Mouse (Mus musculus) midbrain, postnatal 0 days (tissue): ENCODE data around the gene Ddhd1. TPM values are rescaled to one million over a fixed set of nuclear protein-coding genes. Genes with fewer than 3 reads are reported as not detected.

Experiments used
- ATAC-seq: fragments of 200-750 bp; cut with Nextera tagmentation; 2 replicates; pipeline ENCODE4 v1.8.0; 2017; ENCODE audit warnings: moderate number of reproducible peaks, mild to moderate bottlenecking, moderate TSS enrichment, moderate library complexity; ENCODE audit not compliant: low FRiP score
- DNase-seq: peaks from one replicate; pipeline ENCODE4 v3.0.0-alpha.2; 2015; ENCODE audit warnings: low spot score
- H3K27ac ChIP-seq: fragments of 300-500 bp; sonication (generic); 2 replicates; pipeline ENCODE4 v1.5.1; 2014; ENCODE audit warnings: low read depth, mild to moderate bottlenecking, low read length, mixed read lengths
- H3K27me3 ChIP-seq: fragments of 300-500 bp; sonication (generic); 2 replicates; pipeline ENCODE4 v1.6.1; 2014; ENCODE audit warnings: low read length, control low read depth, mixed read lengths; ENCODE audit not compliant: insufficient read depth
- H3K36me3 ChIP-seq: fragments of 300-500 bp; sonication (generic); 2 replicates; pipeline ENCODE4 v1.6.1; 2014; ENCODE audit warnings: low read length, control low read depth, mixed read lengths; ENCODE audit not compliant: insufficient read depth
- H3K4me1 ChIP-seq: fragments of 300-500 bp; sonication (generic); 2 replicates; pipeline ENCODE4 v1.6.1; 2014; ENCODE audit warnings: mild to moderate bottlenecking, control low read depth, antibody characterized with exemption, low read length, mixed read lengths; ENCODE audit not compliant: insufficient read depth
- H3K4me2 ChIP-seq: fragments of 300-500 bp; sonication (generic); 2 replicates; pipeline ENCODE4 v1.6.1; 2014; ENCODE audit warnings: low read depth, mild to moderate bottlenecking, low read length, mixed read lengths; ENCODE audit not compliant: poor library complexity, severe bottlenecking
- H3K4me3 ChIP-seq: fragments of 300-500 bp; sonication (generic); 2 replicates; pipeline ENCODE4 v1.5.1; 2014; ENCODE audit warnings: low read depth, mild to moderate bottlenecking, low read length, moderate library complexity
- H3K9ac ChIP-seq: fragments of 300-500 bp; sonication (generic); replicated peaks from 2 replicates; pipeline ENCODE4 v1.6.1; 2014; ENCODE audit warnings: mild to moderate bottlenecking, low read length, moderate library complexity, mixed read lengths; ENCODE audit not compliant: poor library complexity, severe bottlenecking
- H3K9me3 ChIP-seq: fragments of 300-500 bp; sonication (generic); 2 replicates; pipeline ENCODE4 v1.6.1; 2016; ENCODE audit warnings: low read length, control low read depth
- CTCF ChIP-seq: IDR thresholded peaks from 2 replicates; pipeline ENCODE4 v1.5.1; 2016; ENCODE audit warnings: antibody characterized with exemption, mild to moderate bottlenecking
- WGBS: fragments of 180-500 bp; shearing (Covaris S2); extraction: QIAGEN DNeasy Blood & Tissue Kit; methylation state at CpG from one replicate; pipeline ENCODE4 v1.1.7; 2014; 5-methylcytosine and 5-hydroxymethylcytosine counted together
- polyA plus RNA-seq: library from polyadenylated mRNA; unstranded; fragments of >200 nt; fragmentation: Nextera tagmentation; extraction: Ambion mirVana; gene quantifications from 2 replicates; pipeline ENCODE4 v1.2.1, GENCODE M21; 2015
- total RNA-seq: library from RNA; depleted of rRNA; stranded (reverse); fragments of >200 nt; gene quantifications from 2 replicates; pipeline ENCODE4 v1.2.3, GENCODE M21; 2014

Ddhd1 gene
- total and polyA plus RNA-seq, 2 experiments from 2014 or later = 14.9 to 61.3 TPM

DNA sequence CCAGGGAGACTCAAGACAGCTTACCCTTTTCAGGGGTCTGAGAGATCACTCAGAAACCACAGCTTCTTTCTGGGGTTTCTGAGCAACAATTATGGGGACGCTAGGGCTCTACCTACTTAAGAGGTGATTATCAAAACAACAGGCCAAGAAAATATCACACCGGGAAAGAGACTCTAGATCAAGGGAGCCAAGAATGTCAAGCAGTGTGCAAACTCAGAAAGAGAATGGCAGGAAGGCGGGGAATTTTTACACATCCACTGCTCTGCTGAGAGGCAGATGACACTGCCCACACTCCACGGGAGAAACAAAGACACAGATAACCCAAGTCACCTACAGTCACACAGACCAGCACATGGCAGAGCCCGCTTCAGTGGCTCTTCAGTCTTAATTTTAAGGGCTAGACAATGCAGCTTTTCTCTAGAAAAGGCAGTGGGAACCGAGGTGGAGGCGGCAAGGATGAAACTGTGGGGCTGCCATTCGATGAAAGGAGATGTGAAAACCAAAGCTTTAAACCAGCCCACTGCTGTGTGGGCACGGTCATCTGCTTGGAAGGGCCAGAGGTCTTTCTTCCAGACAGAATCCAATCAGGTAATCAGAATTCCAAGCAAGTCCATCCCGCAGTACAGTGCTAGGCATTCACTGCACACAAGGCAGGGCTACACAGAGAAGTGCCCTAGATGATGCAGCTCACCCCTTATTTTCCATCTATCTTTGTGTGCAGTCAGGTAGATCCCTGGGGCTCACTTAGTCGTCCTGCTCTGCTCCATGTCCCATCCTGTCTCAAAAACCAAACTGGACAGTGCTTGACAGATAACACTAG lies 8.7 kb downstream of the Ddhd1 start:
- peak; percentile 34 for DNase-seq
- Histone ChIP-seq H3K27ac (peak overlapping the region; percentile 43; the same call in 1 of the 2 replicates), H3K9ac (no peak overlapping the region; the same call in 1 of the 2 replicates), H3K9me3 (no peaks in the 10 kb centered on the region), H3K27me3 (no peaks in the 10 kb centered on the region), H3K4me2 (no peak overlapping the region), H3K36me3 (no peaks in the 10 kb centered on the region), H3K4me3 (no peak overlapping the region), H3K4me1 (peaks cover under 1% of the 10 kb centered on the region; the same call in 1 of the 2 replicates)
- ATAC-seq = 0 out of 2 replicates have a peak, but pooled peaks have one; percentile 33
- TF ChIP-seq CTCF = no peak
- 36% methylated on average over 11 of the region's 11 CpGs for WGBS

- H3K27me3 ChIP-seq = no peaks in the 10 kb centered on the region
- H3K4me2 ChIP-seq = no peak overlapping the region
- H3K27ac ChIP-seq = 0 out of 2 replicates have a peak overlapping the region, but pooled peaks have one; percentile 12
- no peak overlapping the region for H3K9ac ChIP-seq
- H3K4me3 ChIP-seq = no peak overlapping the region
- ATAC-seq = no peak
- no peaks in the 10 kb centered on the region for H3K36me3 ChIP-seq
- DNase-seq = no peak
- WGBS = 87% methylated on average over 3 of the region's 3 CpGs
- no peak for TF ChIP-seq CTCF
- peaks cover 6% of the 10 kb centered on the region; the same call in 1 of the 2 replicates for H3K4me1 ChIP-seq
- no peaks in the 10 kb centered on the region for H3K9me3 ChIP-seq
Measured at GRCm38 (mm10) chr14:45648144-45648543, 9.8 kb downstream of the Ddhd1 start.

DNA sequence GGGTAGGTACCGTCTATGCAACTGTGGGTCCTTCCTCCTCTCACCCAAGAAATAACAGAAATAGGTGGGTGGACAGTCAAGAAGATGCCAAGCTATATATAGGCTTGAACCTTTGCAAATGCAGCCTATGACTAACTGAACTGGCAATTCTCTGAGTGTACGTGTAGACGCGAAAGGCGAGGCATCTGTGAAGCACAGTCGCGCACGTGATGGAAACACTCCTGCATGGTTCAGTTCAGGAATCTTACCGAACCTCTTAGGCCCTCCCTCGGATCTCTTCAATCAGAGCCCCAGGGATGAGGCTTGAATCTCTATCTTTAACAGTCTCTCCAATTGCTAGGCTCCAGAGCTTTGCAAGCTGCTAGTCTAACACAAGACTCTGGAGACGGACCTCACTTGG lies 10.3 kb downstream of the Ddhd1 start:
- no peak overlapping the region for H3K4me3 ChIP-seq
- peaks cover 7% of the 10 kb centered on the region; the same call in 1 of the 2 replicates for H3K4me1 ChIP-seq
- no peaks in the 10 kb centered on the region for H3K36me3 ChIP-seq
- no peak overlapping the region for H3K27ac ChIP-seq
- H3K9ac ChIP-seq = no peak overlapping the region
- H3K9me3 ChIP-seq = no peaks in the 10 kb centered on the region
- no peak overlapping the region for H3K4me2 ChIP-seq
- TF ChIP-seq CTCF = no peak
- DNase-seq (no peak), ATAC-seq (no peak)
- WGBS = 94% methylated on average over 11 of the region's 11 CpGs
- no peaks in the 10 kb centered on the region for H3K27me3 ChIP-seq

GRCm38 (mm10) chr14:45647175-45647574 lies 10.8 kb downstream of the Ddhd1 start:
- no peak overlapping the region for H3K27ac ChIP-seq
- peaks cover 7% of the 10 kb centered on the region; the same call in 1 of the 2 replicates for H3K4me1 ChIP-seq
- 87% methylated on average over 7 of the region's 7 CpGs for WGBS
- H3K9me3 ChIP-seq = no peaks in the 10 kb centered on the region
- H3K4me3 ChIP-seq = no peak overlapping the region
- no peak overlapping the region for H3K9ac ChIP-seq
- no peak for ATAC-seq
- H3K4me2 ChIP-seq = no peak overlapping the region
- no peak for TF ChIP-seq CTCF
- no peaks in the 10 kb centered on the region for H3K27me3 ChIP-seq
- no peak for DNase-seq
- no peaks in the 10 kb centered on the region for H3K36me3 ChIP-seq

GRCm38 (mm10) chr14:45644786-45645185 lies 13.2 kb downstream of the Ddhd1 start:
- no peaks in the 10 kb centered on the region for H3K27me3 ChIP-seq
- ATAC-seq (no peak), DNase-seq (no peak)
- no peaks in the 10 kb centered on the region for H3K36me3 ChIP-seq
- peaks cover 7% of the 10 kb centered on the region; the same call in 1 of the 2 replicates for H3K4me1 ChIP-seq
- no peaks in the 10 kb centered on the region for H3K9me3 ChIP-seq
- peak overlapping the region; percentile 67 for H3K27ac ChIP-seq
- TF ChIP-seq CTCF = no peak
- WGBS = 67% methylated on average over 1 of the region's 1 CpGs
- no peak overlapping the region for H3K4me3 ChIP-seq
- H3K4me2 ChIP-seq = no peak overlapping the region
- no peak overlapping the region for H3K9ac ChIP-seq

- no peak for TF ChIP-seq CTCF
- Histone ChIP-seq H3K9me3 (no peaks in the 10 kb centered on the region), H3K4me3 (no peak overlapping the region), H3K27ac (peak overlapping the region; percentile 67), H3K9ac (no peak overlapping the region), H3K4me1 (peaks cover 7% of the 10 kb centered on the region; the same call in 1 of the 2 replicates), H3K36me3 (no peaks in the 10 kb centered on the region), H3K27me3 (no peaks in the 10 kb centered on the region), H3K4me2 (peak overlapping the region; percentile 26; the same call in 1 of the 2 replicates)
- DNase-seq (peak; percentile 24), ATAC-seq (0 out of 2 replicates have a peak, but pooled peaks have one; percentile 35)
- 35% methylated on average over 7 of the region's 7 CpGs for WGBS
Measured at GRCm38 (mm10) chr14:45644202-45644601, 13.7 kb downstream of the Ddhd1 start.
